Mouse (Mus musculus): Measurements from ENCODE around the gene Rspry1. TPM values are rescaled to one million over a fixed set of nuclear protein-coding genes. Genes with fewer than 3 reads are reported as not detected.

The Rspry1 gene
- polyA plus RNA-seq (2015; fragmentation: Nextera tagmentation; extraction: Ambion mirVana), result 45.0 and 48.1 TPM in 2 replicates

DNA sequence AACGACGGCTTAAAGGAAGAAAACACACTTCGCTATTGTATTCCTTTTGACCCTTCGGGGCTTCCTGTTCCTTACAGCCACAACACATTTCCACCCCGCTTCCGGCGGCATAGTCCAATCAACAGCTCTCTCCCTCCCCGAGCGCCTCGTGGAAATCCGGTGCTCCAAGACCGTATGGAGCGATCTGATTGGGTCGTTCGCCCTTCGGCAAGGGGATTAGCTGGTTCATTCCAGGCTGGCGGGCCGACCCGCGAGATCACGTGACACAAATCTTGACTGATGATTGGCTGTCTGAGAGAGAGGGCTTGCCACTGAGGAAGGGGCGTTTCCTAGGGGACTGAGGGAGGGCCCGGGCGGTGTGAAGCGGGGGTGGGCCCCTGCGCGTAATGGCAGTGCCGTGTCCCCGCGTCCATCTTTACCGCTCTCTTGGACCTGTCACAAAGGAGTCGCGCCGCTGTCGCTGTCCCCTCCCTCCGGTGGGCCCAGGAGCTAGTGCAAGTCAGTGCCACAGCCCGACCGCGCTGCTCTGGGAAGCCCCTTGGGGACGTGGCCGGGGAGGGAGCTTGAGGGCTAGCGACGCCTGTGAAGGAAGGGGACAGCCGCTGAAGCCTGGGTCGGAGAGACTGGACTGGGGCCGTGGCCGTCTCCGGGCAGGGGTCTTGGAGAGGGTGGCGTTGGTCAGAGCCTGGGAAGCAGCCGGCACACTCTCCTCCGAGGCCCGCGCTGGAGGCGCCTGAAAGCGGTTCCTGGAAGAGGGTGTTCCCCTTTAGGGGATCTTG is at the start of gene Rspry1, which contains the start of gene Fam192a:
TSS of gene Rspry1 (plus strand) at position 331 of the 779 bp plus-strand sequence.
TSS of gene Fam192a (minus strand) at position 391 of the 779 bp plus-strand sequence.
- Histone ChIP-seq H3K4me2 (ENCODE audit: low read length) (peak within 1 kb of the TSS; percentile 99), H3K4me1 (ENCODE audit: control insufficient read depth, insufficient read depth, low read depth, low read length) (peaks cover 29% of the 10 kb centered on the region), H3K9me3 (ENCODE audit: control insufficient read depth, low read length) (no peaks in the 10 kb centered on the region), H3K9ac (ENCODE audit: low read depth, low read length) (peak within 1 kb of the TSS; percentile 90), H3K27me3 (replicated peaks; ENCODE audit: control insufficient read depth, insufficient read depth, low read length) (no peaks in the 10 kb centered on the region), H3K27ac (ENCODE audit: low read depth, low read length) (peak within 1 kb of the TSS; percentile 90), H3K4me3 (ENCODE audit: low read length) (peak within 1 kb of the TSS; percentile 55), H3K36me3 (ENCODE audit: control insufficient read depth, insufficient read depth, low read length) (no peaks in the 10 kb centered on the region)
- ATAC-seq, result peak; percentile 100
- WGBS, result under 1% methylated on average over 49 of the region's 55 CpGs

- Histone ChIP-seq H3K27me3 (replicated peaks; ENCODE audit: control insufficient read depth, insufficient read depth, low read length) (no peaks in the 10 kb centered on the region), H3K4me2 (ENCODE audit: low read length) (no peak overlapping the region), H3K9ac (ENCODE audit: low read depth, low read length) (no peak overlapping the region), H3K27ac (ENCODE audit: low read depth, low read length) (peak overlapping the region; percentile 69; the same call in 1 of the 2 replicates), H3K36me3 (ENCODE audit: control insufficient read depth, insufficient read depth, low read length) (no peaks in the 10 kb centered on the region), H3K4me3 (ENCODE audit: low read length) (no peak overlapping the region), H3K9me3 (ENCODE audit: control insufficient read depth, low read length) (no peaks in the 10 kb centered on the region), H3K4me1 (ENCODE audit: control insufficient read depth, insufficient read depth, low read depth, low read length) (peaks cover 16% of the 10 kb centered on the region)
- ATAC-seq, result peak; percentile 22; the same call in 1 of the 2 replicates
- WGBS, result 64% methylated on average over 2 of the region's 2 CpGs
These were observed 49.0 kb upstream of the Rspry1 start for GRCm38 (mm10) chr8:94552696-94553095.

DNA sequence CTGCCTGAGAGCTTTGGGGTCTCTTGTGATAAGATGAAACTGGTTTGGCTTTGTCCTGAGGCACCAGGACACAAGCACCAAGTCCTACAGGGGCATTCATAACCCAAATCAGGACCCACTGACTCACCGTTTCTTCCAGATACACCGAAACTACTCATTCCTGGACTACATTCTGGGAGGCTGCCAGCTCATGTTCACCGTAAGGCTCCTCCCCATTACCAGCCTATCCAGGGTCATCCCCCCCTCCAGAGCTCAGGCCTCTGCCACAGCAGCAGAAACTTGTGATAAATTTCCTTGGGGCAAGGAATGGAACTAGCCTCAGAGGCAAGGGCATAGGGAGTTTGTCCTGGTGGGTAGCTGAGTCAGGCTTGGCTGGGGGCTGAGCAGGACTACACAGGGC is 44.5 kb upstream of the Rspry1 start:
- WGBS, result 68% methylated on average over 3 of the region's 3 CpGs
- Histone ChIP-seq H3K4me2 (ENCODE audit: low read length) (no peak overlapping the region), H3K27ac (ENCODE audit: low read depth, low read length) (no peak overlapping the region), H3K27me3 (replicated peaks; ENCODE audit: control insufficient read depth, insufficient read depth, low read length) (no peaks in the 10 kb centered on the region), H3K36me3 (ENCODE audit: control insufficient read depth, insufficient read depth, low read length) (no peaks in the 10 kb centered on the region), H3K4me3 (ENCODE audit: low read length) (no peak overlapping the region), H3K9ac (ENCODE audit: low read depth, low read length) (no peak overlapping the region), H3K4me1 (ENCODE audit: control insufficient read depth, insufficient read depth, low read depth, low read length) (peaks cover 7% of the 10 kb centered on the region), H3K9me3 (ENCODE audit: control insufficient read depth, low read length) (no peaks in the 10 kb centered on the region)
- ATAC-seq, result no peak

GRCm38 (mm10) chr8:94561256-94561655 is 40.5 kb upstream of the Rspry1 start:
- Histone ChIP-seq H3K4me1 (ENCODE audit: control insufficient read depth, insufficient read depth, low read depth, low read length) (peaks cover 15% of the 10 kb centered on the region), H3K9me3 (ENCODE audit: control insufficient read depth, low read length) (no peaks in the 10 kb centered on the region), H3K27ac (ENCODE audit: low read depth, low read length) (peak overlapping the region; percentile 48; the same call in 1 of the 2 replicates), H3K36me3 (ENCODE audit: control insufficient read depth, insufficient read depth, low read length) (no peaks in the 10 kb centered on the region), H3K4me2 (ENCODE audit: low read length) (no peak overlapping the region), H3K9ac (ENCODE audit: low read depth, low read length) (no peak overlapping the region), H3K4me3 (ENCODE audit: low read length) (no peak overlapping the region), H3K27me3 (replicated peaks; ENCODE audit: control insufficient read depth, insufficient read depth, low read length) (no peaks in the 10 kb centered on the region)
- 15% methylated on average over 5 of the region's 5 CpGs for WGBS
- ATAC-seq, result peak; percentile 92

DNA sequence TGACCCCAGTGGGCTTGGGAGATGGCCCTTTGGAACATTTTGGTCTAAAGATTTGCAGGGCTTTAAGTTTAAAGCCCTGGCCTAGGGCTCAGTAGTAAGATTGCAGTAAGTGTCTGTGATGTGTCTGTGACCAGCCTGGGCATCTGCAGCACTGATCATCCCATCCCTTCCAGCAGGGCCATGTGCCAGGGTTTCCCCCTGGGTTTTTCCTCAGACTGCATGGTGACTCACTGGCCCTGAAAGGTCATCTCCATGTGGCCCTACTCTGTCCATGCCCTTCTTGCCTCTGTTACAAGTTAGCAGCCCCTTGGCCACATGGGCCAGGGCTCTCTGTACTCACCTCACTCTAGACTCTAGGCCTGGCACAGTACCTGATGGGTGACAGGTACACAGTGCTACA is 37.3 kb upstream of the Rspry1 start:
- Histone ChIP-seq H3K36me3 (ENCODE audit: control insufficient read depth, insufficient read depth, low read length) (no peaks in the 10 kb centered on the region), H3K27me3 (replicated peaks; ENCODE audit: control insufficient read depth, insufficient read depth, low read length) (no peaks in the 10 kb centered on the region), H3K4me1 (ENCODE audit: control insufficient read depth, insufficient read depth, low read depth, low read length) (peaks cover 34% of the 10 kb centered on the region), H3K9ac (ENCODE audit: low read depth, low read length) (no peak overlapping the region), H3K27ac (ENCODE audit: low read depth, low read length) (no peak overlapping the region), H3K9me3 (ENCODE audit: control insufficient read depth, low read length) (no peaks in the 10 kb centered on the region), H3K4me2 (ENCODE audit: low read length) (no peak overlapping the region), H3K4me3 (ENCODE audit: low read length) (no peak overlapping the region)
- ATAC-seq, result no peak

DNA sequence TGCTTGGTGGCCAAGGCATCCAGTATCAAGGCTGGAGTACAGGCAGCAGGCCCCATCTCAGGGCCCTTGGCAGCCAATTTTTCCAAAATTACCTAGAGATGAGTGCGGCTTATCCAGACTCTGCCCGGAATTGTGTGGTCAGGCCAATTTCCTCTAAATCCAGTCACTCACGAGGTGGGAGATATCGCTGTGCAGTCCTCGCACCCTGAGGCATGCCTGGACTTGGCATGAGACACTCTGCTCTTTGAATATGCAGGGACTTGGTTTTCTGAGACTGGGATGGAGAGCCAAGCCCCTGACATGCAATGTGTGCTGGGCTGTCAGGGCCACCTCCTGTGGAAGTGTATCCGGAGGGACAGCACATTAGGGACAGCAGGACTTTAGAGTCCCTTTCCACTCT is 35.7 kb upstream of the Rspry1 start:
- Histone ChIP-seq H3K9ac (ENCODE audit: low read depth, low read length) (0 out of 2 replicates have a peak overlapping the region, but pooled peaks have one; percentile 8), H3K27ac (ENCODE audit: low read depth, low read length) (peak overlapping the region; percentile 67), H3K4me1 (ENCODE audit: control insufficient read depth, insufficient read depth, low read depth, low read length) (peaks cover 34% of the 10 kb centered on the region), H3K36me3 (ENCODE audit: control insufficient read depth, insufficient read depth, low read length) (no peaks in the 10 kb centered on the region), H3K9me3 (ENCODE audit: control insufficient read depth, low read length) (no peaks in the 10 kb centered on the region), H3K27me3 (replicated peaks; ENCODE audit: control insufficient read depth, insufficient read depth, low read length) (no peaks in the 10 kb centered on the region), H3K4me3 (ENCODE audit: low read length) (no peak overlapping the region), H3K4me2 (ENCODE audit: low read length) (no peak overlapping the region)
- WGBS, result 50% methylated on average over 6 of the region's 6 CpGs
- ATAC-seq, result no peak

DNA sequence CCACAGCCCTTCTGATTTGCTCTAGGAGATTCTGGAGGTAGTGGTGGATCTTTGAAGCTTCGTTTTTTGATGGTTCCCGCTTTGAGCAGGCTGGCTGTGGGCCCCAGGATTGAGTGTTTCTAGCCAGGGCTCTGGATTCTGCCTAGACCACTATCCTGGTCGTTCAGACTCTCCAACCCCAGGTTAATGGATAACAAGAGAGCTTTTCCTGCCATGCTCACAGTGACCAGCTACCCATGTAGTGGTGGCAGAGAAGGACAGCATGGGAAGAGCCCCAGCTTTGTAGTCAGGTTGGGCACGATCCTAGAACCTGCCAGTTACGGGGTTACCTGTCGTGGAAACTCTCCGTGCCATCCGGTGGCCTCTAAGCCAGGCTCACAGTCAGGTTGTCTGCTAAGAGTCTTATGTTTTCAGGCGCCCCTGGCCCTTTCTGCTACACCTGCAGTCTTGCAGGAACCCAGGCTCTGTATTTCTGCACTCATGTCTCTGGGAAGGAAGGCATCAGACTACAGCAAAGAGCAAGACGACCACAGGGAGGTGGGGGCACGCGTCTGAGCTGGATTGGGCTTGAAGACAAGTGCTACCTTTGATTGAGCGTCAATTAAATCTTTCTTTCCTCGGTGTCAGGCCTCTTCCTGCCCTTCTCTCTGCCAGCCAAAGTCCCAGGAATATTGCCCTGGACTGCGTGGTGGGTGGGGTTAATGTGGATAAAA is 35.1 kb upstream of the Rspry1 start:
- Histone ChIP-seq H3K36me3 (ENCODE audit: control insufficient read depth, insufficient read depth, low read length) (no peaks in the 10 kb centered on the region), H3K4me1 (ENCODE audit: control insufficient read depth, insufficient read depth, low read depth, low read length) (peaks cover 29% of the 10 kb centered on the region), H3K27ac (ENCODE audit: low read depth, low read length) (peak overlapping the region; percentile 67), H3K9ac (ENCODE audit: low read depth, low read length) (peak overlapping the region; percentile 10; the same call in 1 of the 2 replicates), H3K4me2 (ENCODE audit: low read length) (peak overlapping the region; percentile 35; the same call in 1 of the 2 replicates), H3K9me3 (ENCODE audit: control insufficient read depth, low read length) (no peaks in the 10 kb centered on the region), H3K27me3 (replicated peaks; ENCODE audit: control insufficient read depth, insufficient read depth, low read length) (no peaks in the 10 kb centered on the region), H3K4me3 (ENCODE audit: low read length) (no peak overlapping the region)
- peak; percentile 46 for ATAC-seq
- 43% methylated on average over 15 of the region's 15 CpGs for WGBS

- no peak overlapping the region for H3K9ac ChIP-seq (ENCODE audit: low read depth, low read length)
- 34% methylated on average over 8 of the region's 8 CpGs for WGBS
These were observed 34.4 kb upstream of the Rspry1 start for GRCm38 (mm10) chr8:94567159-94567849.

More at GRCm38 (mm10) chr8:94567159-94567849, 34.4 kb upstream of the Rspry1 start:
- Histone ChIP-seq H3K27me3 (replicated peaks; ENCODE audit: control insufficient read depth, insufficient read depth, low read length) (no peaks in the 10 kb centered on the region), H3K9me3 (ENCODE audit: control insufficient read depth, low read length) (no peaks in the 10 kb centered on the region), H3K4me3 (ENCODE audit: low read length) (no peak overlapping the region), H3K4me1 (ENCODE audit: control insufficient read depth, insufficient read depth, low read depth, low read length) (peaks cover 28% of the 10 kb centered on the region), H3K4me2 (ENCODE audit: low read length) (peak overlapping the region; percentile 35; the same call in 1 of the 2 replicates), H3K27ac (ENCODE audit: low read depth, low read length) (peak overlapping the region; percentile 67), H3K36me3 (ENCODE audit: control insufficient read depth, insufficient read depth, low read length) (no peaks in the 10 kb centered on the region)
- peak; percentile 95 for ATAC-seq

Measured in hindbrain, embryonic 16.5 days (tissue).